Mouse (Mus musculus): ENCODE measurements around the gene Hepacam.
A peak's percentile ranks its signal among the peaks of the same experiment; 100 is the strongest.

Hepacam gene

DNA sequence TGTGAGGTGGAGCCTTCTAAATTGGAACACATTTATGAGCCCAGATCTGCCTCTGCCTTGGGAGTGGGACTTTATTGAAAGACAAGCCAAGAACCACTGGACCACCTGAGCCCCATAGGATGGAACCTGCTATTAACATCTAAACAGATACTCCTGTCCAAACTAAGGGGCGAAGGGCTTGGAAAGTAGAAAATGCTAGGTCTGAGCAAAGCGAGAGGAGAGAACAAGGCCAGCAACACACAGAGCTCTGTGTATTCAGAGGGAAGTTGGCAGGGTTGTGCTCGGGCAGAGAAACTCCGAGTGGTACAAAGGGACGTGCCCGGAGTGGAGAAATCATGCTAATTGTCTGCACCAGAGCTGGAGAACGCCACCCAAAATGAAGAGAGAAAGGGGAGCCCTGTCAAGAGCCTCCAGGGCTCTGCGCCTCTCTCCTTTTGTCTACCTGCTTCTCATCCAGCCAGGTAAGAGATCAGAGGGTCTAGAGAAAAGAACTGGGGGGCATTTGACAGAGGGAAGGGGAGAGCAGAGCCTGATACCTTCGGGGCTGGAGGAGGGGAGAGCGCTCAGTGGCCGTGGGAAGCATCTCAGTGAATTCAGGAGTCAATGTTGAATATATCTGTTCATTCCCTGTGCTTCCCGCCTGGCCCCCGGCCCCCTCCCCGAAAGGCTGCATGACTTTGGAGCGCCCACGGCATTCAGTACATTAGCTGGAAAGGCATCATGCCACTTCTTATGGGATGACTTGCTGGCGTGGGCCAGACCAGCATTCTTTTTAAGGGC is at the start of gene Hepacam:
Gene Hepacam, plus strand, starts transcription at position 51 of the 780 bp plus-strand sequence.
- DNase-seq: no peak

DNA sequence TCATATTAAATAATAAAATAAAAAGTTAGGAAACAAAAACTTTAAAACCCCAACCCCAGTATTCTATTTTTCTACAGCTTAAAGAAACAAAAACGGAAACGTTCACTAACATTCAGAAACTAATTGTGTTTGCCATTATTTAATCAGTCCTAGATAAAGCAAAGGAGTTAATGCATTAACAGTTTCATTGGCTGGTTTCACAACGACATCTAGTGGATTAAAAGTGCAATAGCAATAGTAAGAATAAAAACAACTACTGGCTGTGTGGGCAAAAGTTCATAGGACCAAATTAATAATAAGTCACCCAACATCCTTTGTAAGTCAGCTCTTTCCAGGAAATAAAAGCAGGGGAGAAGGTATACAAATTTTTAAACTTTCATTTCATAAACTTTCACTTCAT is 37.7 kb upstream of the Hepacam start:
- DNase-seq: no peak

DNA sequence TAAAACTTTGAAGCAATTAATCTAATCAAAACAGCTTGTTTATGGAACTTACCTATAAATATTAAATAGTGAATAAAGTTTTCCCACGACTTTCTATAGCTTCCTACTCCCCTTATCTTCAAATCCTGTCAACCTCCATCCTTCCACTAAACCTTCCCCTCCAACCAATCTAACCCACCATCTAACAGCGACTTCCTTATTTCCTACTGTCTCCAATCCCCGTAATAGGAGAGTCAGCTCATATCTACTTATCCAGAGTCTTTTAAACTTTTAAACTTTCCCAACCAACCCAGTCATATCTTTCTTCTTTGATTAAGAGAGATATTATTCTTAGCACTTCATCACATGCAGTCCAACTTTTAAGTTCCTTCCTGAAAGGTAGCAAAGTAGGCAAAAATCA is 21.7 kb upstream of the Hepacam start:
- DNase-seq: no peak

DNA sequence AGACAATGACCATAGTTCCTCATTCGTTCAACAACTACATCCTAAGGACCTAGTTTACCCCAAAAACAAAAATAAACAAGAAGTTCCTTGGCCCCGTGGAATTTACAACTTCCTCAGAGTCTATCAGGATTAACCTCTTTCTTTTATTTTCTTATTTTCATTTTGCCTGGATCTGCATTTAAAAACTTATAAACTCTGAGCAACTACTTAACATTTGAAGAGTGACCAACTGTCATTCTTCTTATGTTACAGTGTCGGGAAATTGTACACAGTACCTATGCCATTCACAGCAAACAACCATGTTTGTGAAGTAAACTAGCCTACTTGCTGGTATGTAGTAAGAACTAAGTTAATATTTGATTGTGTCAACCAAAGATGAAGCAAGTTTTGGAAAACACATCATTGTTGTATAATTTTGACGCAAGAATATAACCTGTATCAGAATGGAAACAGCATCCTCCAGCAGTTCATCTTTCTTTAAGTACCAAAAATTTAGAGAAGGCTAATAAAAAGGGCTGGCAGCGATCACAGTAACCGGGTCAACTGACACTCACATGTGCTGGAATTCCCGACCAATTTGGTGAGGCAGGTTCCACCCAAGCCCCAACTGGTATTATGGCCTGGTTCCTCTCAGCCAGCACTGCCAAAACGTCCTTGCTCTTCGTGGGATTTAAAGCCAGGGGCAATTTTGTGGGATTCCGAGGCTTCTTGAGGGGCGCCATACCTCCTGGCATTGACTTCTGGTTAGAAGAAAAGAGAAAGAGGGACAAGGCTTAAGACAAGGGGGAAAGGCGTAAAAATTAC is 19.8 kb upstream of the Hepacam start:
- no peak for DNase-seq

DNA sequence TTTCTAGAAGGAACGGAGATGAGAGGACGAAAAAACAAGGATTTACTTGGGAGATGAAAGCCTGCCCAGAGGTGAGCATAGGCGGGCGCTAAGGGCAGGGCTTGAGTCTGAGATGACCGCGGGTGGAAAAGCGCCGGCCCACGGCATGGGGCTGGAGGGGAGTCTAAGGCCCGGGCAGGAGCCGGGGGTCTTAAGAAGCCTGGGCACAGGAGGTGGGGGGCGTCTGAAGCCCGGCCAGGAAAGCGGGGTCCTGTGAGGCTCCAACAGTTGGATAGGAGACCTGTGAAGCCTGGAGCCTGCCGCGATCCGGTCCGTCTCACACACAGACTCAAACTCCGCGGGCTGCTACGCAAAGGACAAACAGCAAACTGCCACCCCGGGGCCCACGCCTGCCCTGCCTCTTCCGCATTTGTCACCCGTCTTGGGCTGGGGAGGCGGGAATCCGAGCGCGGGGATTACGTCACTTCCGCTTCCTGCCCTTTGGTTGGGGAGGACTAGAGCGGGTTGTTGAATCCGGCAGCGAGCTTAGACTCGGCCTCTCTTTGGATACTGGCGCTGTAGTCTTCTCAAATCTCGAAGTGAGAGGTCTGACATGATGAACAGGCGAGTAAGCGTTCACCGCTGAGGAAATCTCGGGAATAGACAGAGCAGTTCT is 19.0 kb upstream of the Hepacam start, which contains the start of gene Ccdc15:
Gene Ccdc15, minus strand, starts transcription at position 445 of the 655 bp plus-strand sequence.
- DNase-seq: peak; percentile 98

DNA sequence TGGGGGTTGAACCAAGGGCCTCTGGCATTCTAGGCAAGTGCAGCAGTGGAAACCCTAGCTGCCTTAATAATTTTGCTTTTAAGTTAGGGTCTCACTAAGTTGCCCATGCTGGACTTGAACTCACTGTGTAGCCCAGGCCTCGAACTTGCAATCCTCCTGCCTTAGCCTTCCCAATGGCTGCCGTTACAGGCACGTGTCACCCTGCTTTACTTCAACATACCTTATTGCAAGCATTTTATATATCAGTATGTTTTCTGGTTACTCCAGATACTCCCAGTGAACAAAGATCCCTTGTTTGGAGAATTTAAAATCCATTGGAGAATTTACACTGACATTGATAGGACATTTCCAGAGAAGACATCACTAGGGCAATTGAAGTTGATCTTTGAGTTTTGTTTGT is 18.1 kb upstream of the Hepacam start:
- DNase-seq: no peak

DNA sequence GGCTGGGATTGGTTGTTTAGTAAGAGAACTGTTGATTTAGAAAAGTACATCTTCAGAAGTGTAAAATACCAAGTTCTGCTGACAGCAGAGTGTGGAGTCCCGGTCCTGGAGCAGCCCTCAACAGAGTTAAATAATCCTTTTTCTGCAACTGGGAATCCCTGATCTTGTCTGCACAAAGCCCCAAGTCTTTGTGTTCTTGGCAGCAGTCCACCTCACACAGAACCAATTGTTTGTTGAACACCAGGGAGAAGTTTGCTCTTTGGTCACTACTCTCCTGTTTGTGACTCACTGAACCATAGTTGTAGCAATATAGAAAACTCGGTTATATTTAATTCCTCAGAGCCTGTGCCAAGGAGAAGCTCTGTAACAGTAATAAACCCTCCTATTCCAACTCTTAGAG is 15.9 kb upstream of the Hepacam start:
- no peak for DNase-seq

DNA sequence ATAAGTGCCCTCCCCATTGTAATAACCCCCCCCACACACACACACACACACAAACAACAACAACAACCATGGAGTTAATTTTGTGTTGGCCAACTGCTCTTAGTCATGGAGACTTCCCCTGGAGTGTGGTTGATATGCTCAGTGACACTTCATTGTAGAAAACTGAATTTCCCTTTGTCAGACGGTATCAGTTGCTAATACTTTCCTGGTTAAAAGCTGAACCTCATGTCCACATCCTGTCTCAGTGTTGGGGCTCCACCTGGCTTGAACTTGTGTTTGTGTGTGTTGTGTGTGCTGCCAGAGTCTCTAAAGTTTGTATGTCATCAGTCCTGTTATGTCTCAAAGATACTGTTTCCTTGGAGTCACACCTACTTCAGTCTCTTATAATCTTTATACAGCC is 12.7 kb upstream of the Hepacam start:
- DNase-seq: no peak

DNA sequence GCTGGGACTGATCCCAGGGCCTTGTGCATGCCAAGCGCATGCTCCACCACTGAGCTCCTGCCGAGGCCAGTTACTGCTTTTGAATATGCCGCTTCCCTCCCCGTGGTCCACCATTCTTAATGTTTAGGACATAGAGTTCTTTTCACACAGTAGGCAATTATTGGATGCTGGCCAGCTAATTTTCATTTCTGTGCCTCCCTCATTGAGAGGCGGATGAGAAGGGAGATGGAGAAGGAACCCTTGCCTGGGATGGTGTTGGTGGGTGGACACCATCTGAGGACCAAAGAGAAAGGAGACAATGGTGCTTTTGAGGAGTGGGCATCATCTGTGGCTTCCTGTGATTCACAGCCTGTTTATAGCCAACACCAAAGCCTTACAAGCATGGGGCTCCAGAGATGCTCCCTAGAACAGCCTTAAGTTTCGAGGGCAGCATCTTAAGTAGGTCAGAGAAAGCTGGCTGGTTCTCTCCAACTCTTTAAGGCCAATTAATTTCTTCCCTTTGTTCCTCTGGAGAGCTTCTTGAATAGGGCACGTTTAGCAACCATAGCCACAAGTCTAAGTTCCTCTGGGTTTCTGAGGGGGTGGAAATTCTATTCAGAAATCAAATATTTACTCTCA is 8.3 kb upstream of the Hepacam start:
- no peak for DNase-seq

DNA sequence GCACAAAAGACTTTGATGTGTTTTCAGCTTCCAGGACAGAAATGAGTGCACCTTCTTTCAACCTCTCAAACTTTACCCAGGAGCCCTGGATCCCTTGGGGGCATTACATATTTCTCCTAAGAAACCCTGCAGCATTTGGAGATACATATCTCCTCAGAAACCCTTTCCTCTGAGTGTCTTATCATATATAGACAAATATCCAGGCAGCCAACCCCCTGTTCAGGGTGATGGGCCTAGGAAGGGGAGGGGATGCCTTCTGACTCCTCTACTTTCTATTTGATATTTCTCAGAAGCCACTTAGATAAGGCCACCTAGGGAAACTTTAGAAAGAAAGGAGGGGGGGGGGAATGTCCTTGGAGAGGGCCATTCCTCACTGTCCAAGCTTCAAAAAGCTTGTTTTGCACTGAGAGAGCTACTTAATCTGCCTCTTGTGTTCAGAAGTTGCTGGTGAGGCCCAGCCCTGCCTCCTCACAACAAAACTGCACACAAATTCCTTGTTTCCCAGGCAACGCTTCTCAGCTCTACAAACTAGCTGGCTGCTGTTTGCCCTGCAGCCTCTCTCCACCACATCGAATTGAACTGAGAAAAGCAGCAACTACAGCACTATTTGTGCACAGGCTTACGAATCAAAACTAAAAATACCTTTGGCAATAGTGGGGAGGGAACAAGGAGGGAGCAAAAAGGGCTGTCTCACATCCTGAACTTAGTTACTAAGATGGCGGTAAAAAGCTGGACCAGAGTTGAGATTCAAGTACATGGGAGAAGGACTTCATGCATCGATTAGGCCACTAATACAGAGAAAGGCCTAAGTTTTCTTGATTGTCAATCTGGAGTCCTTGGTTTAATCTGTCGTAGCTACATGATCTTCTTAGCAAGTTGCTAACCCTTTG is 7.6 kb upstream of the Hepacam start:
- no peak for DNase-seq

DNA sequence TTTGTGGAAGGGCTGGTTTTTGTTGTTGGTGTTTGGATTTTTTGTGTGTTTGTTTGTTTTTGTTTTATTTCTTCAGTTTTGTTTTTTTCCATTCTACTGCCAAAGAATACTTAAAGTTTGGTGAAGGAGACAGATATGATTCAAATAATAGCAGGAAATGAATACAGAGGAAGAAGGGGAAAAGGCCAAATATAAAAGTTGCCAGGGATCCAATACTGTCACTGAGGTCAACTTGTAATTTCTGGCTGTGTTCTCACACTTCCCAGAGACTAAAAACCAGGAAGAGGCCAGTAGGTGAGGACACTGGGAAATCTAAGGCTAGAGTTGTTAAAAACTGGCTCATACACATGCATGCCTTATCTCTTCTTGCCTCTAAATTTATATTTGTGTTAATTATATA is 5.1 kb upstream of the Hepacam start:
- no peak for DNase-seq

DNA sequence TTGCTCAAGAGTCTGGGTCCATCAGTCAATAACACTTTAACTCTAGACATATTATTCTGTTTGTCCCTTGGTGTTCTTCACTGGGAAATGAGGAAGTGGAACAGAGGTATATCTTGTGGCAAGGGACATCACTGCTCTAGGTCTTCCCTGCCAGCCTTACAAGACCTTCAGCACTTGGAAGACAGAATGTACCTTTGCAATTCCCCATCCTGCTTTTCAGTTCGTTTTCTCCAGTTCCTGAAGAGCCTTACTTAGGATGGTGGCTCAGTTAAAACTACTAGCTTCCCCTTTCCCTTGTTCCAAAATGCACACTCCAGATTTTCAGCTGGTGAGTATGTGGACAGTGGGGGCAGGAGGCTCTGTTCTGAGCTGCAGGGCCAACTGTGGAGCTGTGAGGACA is 4.3 kb upstream of the Hepacam start:
- no peak for DNase-seq

DNA sequence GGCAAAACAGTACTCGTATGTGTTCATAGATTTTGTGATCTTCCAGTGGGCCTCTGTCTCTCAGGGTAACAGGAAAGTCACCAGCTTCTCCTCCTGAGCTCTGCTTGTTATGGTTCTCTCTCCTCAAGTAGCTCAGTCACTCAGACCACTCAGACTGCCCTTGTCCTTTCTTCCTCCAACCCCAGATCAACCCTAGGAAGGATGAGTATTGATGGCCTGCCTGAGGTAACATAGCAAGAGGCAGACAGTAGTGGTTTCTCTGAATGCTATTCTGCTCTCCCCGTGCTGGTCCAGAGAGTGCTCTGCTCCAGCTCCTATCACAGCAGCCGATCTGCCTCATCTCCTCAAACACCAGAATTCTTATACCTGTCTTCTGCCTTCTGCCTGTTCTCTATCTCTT is 3.6 kb upstream of the Hepacam start:
- DNase-seq: no peak

DNA sequence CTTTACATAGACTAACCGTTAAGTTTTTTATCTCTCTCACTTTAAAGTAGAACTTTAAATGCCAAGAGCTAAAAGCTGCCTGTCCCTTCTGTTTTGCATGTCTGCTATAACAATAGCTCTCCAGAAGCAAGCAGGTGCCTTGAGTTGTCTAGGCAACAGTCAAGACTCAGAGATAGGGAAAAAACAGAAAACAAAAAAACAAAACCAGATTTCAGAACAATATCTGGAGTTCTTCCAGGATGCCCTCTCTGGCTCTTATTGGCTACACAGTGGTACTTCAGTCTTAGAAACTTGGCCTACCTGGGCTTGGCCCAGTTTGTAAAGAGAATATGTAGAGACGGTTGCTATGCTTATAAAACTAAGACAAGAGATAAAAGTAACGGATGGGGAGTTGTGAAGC is 2.8 kb upstream of the Hepacam start:
- DNase-seq: no peak

DNA sequence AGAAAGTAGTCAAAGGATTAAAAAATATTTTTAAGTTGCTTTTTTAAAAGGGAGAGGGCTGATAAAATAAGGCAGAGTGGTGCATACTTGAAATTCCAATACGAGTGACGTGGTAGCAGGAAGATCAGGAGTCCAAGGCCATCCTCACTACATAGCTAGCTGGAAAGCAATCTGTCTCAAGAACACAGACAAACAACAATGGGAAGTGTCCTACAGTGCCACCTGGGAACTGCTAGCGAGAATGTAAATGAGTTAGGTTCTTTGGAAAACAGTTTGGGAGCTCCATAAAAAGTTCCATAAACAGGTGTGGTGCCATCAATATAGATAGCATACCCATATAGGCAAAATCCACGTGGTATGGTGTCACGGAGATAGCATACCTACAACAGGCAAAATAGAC is 1.4 kb upstream of the Hepacam start:
- DNase-seq: no peak

DNA sequence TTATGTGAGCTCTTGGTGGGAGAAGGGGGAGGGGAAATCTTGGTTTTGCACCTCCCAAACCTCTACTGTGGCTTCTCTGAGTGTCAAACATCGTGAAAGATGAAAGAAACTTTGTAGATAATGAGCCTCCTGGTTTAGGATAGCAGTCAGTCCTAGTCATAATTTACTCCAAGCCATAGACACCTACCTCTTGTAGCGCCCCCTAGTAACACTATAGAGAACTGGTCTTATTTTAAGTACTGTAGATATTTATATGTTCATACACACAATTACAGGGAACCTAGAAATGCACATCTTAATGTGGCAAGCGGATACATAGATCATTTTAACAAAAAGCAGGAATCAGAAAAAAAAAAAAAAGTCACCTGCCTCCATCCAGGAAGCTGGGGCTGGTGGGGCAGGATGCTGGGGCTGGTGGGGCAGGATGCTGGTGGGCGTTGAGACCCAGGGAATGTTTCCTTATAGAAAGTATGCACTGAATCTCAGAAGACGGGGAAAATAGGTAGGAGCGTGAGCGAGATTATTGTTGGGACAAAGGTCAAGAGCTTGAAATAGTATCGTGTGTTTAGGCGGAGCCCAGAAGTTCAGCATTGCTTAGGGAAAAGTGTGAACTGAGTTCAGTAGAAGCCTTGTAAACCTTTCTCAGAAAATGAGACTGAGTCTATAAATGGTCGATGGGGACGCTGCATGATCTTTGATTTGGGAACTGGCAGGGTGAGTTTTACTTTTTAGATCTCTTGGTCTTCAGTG is 1.1 kb downstream of the Hepacam start:
- no peak for DNase-seq

DNA sequence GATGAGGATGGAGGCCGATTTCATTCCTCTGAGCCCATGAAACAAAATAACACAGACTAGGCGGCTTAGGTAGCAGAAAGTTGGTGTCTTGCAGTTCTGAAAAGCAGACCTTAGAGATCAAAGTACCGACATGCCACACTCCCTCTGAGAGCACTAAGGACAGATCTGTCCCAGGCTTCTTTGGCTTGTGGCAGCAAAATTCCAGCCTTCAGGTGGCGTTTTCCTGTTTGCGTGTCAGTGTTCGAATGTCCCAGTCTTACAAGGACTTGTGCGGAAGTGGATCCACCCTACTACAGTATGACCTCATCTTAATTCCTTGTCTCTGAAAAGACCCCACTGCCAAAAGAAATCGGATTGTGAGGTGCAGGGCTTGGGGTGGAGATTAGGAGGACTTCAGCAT is 1.7 kb downstream of the Hepacam start:
- DNase-seq: no peak

DNA sequence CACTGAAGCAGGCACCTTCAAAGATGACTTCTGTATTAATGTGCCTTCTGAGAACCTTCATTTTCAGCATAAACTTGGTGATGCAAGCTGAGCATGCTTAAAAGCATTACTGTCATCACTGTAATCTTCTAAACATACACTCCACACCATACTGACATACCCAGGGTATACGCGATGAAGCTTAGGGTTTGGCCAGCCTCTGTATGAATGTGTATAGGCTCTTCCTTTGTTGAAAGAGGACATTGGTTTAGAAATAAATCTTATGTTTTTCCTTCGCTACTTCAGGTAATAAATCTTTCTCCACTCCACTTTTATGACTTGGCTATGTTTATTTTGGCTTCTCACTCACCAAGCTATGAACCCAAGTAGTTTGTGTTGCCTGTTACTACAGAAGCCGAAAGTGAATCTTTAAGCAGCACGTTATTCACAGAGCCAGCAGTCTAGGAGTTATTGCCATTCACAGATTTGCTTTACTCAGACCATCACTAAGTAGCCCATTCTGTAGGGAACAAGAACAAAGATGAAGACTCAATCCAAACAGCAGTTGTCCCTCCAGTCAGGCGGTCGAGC is 4.2 kb downstream of the Hepacam start:
- DNase-seq: no peak

DNA sequence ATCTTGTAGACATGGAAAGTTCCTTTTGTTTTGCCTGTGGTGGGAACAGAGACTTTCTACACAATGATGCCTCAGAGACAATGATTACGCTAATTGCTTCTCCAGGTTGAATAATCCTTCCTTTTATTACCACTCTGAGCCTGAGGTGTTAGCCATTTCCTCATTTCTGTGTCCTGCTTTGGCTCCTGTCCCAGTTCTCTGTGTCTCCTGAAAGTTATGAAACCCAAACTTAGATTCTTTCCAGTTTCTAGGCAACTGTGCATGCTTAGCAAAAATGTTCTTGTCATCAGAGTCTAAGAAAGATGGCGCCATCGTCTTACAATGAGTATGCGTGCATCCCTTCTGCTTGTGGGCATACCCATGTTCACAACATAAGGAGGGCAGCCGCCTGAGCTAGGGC is 8.6 kb downstream of the Hepacam start:
- DNase-seq: no peak

DNA sequence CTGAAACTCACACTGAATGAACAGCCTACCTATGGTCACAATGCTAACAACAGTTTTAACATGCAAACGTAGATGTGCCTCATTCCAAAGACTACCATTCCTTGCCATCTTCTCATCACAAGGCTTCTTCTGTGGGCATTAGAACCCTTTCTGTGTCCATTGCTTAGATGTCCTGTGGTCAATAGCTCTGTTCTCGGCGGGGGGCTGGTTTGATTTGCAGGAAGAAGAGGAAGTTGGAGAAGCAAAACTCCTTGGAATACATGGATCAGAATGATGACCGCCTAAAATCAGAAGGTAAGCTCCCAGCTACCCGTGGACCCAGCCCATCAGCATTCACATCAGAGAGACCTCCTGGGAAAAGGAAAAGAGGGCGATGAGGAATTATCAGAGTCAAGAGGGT is 16.0 kb downstream of the Hepacam start:
- no peak for DNase-seq
